Mouse (Mus musculus) embryonic facial prominence, embryonic 13.5 days (tissue): ENCODE results near the gene Olfr523. TPM values are rescaled to one million over a fixed set of nuclear protein-coding genes. Genes with fewer than 3 reads are reported as not detected.

Experiments used
- ATAC-seq: fragments of 200-750 bp; cut with Nextera tagmentation; 2 replicates; pipeline ENCODE4 v1.8.0; 2017; ENCODE audit warnings: low read depth; ENCODE audit not compliant: insufficient number of reproducible peaks, insufficient read depth, low FRiP score, low TSS enrichment
- H3K27ac ChIP-seq: fragments of 300-500 bp; sonication (generic); 2 replicates; pipeline ENCODE4 v1.5.1; 2015; ENCODE audit warnings: moderate library complexity, mild to moderate bottlenecking, inconsistent platforms
- H3K27me3 ChIP-seq: fragments of 300-500 bp; sonication (generic); 2 replicates; pipeline ENCODE4 v1.6.1; 2015; ENCODE audit warnings: mild to moderate bottlenecking, inconsistent platforms
- H3K36me3 ChIP-seq: fragments of 300-500 bp; sonication (generic); 2 replicates; pipeline ENCODE4 v1.6.1; 2015; ENCODE audit warnings: mild to moderate bottlenecking, inconsistent platforms
- H3K4me1 ChIP-seq: fragments of 300-500 bp; sonication (generic); 2 replicates; pipeline ENCODE4 v1.6.1; 2015; ENCODE audit warnings: inconsistent platforms
- H3K4me2 ChIP-seq: fragments of 300-500 bp; sonication (generic); 2 replicates; pipeline ENCODE4 v1.6.1; 2015; ENCODE audit warnings: moderate library complexity, mild to moderate bottlenecking, inconsistent platforms
- H3K4me3 ChIP-seq: fragments of 300-500 bp; sonication (generic); 2 replicates; pipeline ENCODE4 v1.5.1; 2015; ENCODE audit warnings: mild to moderate bottlenecking, inconsistent platforms
- H3K9ac ChIP-seq: fragments of 300-500 bp; sonication (generic); 2 replicates; pipeline ENCODE4 v1.6.1; 2015; ENCODE audit warnings: mild to moderate bottlenecking, inconsistent platforms
- H3K9me3 ChIP-seq: fragments of 300-500 bp; sonication (generic); 2 replicates; pipeline ENCODE4 v1.6.1; 2016; ENCODE audit warnings: inconsistent platforms
- WGBS: fragments of 180-500 bp; shearing (Covaris S2); methylation state at CpG from one replicate; pipeline ENCODE4 v1.1.7; 2015; ENCODE audit warnings: mixed read lengths; 5-methylcytosine and 5-hydroxymethylcytosine counted together
- polyA plus RNA-seq: library from polyadenylated mRNA; unstranded; fragments of >200 nt; fragmentation: Nextera tagmentation; extraction: Ambion mirVana; gene quantifications from 2 replicates; pipeline ENCODE4 v1.2.1, GENCODE M21; 2015

The Olfr523 gene
- polyA plus RNA-seq, 1 experiment from 2014 or later: not detected

DNA sequence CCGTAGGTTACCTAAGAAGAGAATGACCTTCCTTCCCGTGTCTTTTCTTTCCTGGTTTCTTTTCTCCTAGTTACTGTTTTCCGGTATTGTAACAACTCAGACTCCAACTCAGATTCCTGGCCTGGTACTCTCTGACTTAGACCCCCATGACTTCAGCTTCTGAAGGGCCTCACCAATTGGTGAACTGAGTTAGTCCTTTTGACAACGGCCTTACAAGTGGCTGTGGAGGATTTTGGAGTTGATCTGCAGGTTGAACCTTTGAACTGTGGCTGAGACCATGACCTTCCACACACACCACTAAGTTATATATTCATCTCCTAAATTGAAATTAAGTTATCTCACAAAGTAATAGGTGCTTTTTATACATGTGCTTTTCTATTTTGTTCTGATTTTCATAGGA, 11.2 kb downstream of the Olfr523 start:
- H3K9me3 ChIP-seq: no peaks in the 10 kb centered on the region
- no peak overlapping the region for H3K27ac ChIP-seq
- H3K36me3 ChIP-seq: no peaks in the 10 kb centered on the region
- H3K4me2 ChIP-seq: no peak overlapping the region
- ATAC-seq: no peak
- H3K27me3 ChIP-seq: no peaks in the 10 kb centered on the region
- whole genome bisulfite sequencing: 88% methylated on average over 4 of the region's 4 CpGs
- no peak overlapping the region for H3K9ac ChIP-seq
- no peaks in the 10 kb centered on the region for H3K4me1 ChIP-seq
- no peak overlapping the region for H3K4me3 ChIP-seq

DNA sequence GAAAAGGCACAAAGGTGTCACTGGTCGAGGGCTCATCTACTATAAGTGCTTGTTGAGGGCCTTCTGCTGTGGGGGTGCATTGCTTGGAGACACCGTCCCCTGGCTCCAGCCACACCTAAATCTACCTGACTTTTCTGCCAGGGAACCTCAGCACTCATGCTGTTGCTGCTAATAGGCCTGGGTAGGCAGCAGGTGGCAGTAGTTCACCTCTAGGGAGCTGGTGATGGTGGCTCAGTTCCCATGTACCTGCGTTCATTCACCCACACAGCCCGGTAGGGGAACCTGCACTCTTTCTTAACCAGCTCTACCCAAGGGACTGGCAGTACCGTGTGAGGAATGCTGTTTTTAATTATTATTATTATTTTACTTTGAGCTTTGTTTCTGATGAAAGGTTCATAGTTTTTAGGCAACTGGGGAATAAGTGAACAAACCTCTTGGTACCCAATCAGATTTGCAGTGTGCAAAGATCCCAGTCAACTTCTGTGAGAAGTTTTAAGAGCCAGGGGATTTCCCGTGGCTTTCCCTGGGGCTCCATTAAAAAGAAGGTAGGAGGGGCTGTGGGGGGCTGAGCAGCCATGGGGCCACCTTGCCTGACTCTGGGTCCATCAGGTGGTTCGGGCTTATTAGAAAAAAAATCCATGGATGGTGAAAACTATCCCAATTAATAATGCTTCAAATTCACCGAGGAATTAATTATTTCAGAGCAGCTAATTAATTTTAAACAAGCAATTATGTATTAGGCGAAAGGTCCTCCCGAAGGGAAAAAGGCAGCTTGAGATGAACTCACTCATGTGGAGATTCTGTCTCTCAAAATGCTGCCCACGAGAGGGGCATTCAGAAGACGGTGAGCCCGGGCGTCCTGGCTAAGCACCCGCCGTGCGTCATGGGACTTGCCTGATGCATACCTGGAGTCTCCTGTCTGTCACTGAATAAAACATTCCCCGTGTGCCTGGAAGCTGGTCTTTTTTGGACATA, 13.9 kb downstream of the Olfr523 start:
- Histone ChIP-seq H3K27ac (no peak overlapping the region), H3K4me2 (no peak overlapping the region), H3K9ac (no peak overlapping the region), H3K27me3 (no peaks in the 10 kb centered on the region), H3K4me3 (no peak overlapping the region), H3K9me3 (no peaks in the 10 kb centered on the region), H3K4me1 (no peaks in the 10 kb centered on the region), H3K36me3 (no peaks in the 10 kb centered on the region)
- WGBS: 64% methylated on average over 18 of the region's 18 CpGs
- ATAC-seq: 0 out of 2 replicates have a peak, but pooled peaks have one; percentile 26

DNA sequence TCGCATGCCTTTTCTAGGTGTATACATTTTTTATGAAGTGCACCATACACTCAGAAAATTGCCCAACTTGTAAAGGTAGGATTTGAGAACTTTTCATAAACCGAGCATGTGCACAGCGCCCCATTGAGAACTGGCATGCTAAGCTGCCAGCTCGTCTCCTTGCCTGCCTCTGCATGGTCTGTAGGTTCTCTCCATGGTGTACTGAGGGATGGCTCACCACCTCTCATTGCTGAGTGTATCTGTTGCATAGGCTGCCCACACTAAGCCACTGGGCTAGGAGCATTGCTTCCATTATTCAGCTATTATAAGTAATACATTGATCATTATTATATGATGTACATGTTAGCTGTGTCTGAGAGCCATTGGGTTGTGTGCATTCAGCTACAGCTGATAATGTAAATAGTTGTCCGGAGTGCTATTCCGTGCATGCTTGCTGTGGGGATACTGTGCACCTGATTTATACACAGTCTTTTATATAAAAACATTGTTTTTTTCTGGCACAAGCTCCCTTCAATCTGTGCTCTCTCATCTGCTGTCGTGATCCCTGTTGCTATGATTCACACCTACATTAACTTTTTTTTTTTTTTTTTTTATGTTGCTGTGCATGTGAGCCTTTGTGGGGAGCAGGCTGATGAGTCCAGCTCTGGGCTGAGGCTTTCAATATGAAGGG, 14.8 kb downstream of the Olfr523 start:
- H3K36me3 ChIP-seq: no peaks in the 10 kb centered on the region

DNA sequence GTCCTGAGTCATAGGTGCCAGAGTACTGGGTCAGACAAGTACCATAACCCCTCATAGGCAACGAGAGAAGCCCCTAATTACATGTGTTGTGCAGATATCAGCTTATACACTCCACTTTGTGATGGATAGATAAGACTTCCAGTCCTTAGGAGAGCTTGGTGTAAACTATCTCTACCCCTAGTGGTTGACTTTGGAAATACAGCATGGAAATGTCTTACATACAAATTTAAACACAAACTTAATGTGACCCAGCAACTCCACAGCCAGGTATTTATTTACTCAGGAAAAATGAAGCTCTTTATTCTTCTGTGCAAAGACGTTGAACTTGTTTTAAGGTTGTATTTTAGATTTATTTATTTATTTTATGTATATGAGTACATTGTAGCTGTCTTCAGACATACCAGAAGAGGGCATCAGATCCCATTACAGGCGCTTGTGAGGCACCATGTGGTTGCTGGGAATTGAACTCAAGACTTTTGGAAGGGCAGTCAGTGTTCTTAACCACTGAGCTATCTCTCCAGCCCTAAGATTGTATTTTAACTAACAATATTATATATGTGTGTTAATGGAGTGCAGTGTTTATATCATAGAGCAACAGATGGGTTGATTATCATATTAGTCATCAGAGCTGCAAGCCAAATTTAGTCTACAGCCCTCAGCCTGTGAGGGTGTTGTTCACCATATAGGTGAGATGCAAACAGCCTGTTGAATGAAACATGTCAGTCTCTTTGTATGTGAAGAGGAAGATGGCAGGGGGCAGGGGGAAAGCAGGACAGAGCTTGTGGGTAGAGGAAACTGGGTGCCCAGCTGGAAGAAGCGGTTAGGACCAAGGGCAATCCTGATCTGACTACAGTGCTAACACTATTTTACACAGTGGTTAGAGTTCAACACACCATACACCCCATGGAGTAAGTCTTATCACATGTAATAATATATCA, 15.6 kb downstream of the Olfr523 start:
- Histone ChIP-seq H3K27ac (no peak overlapping the region), H3K27me3 (no peaks in the 10 kb centered on the region), H3K9ac (no peak overlapping the region), H3K36me3 (no peaks in the 10 kb centered on the region), H3K4me2 (no peak overlapping the region), H3K4me1 (no peaks in the 10 kb centered on the region), H3K4me3 (no peak overlapping the region), H3K9me3 (no peaks in the 10 kb centered on the region)
- 53% methylated on average over 4 of the region's 4 CpGs for WGBS
- ATAC-seq: no peak

More for the DNA sequence above, 14.8 kb downstream of the Olfr523 start:
- WGBS: 81% methylated on average over 7 of the region's 7 CpGs
- no peak overlapping the region for H3K4me2 ChIP-seq
- H3K27me3 ChIP-seq: no peaks in the 10 kb centered on the region
- no peak for ATAC-seq
- H3K9ac ChIP-seq: no peak overlapping the region
- no peaks in the 10 kb centered on the region for H3K9me3 ChIP-seq
- H3K4me1 ChIP-seq: no peaks in the 10 kb centered on the region
- no peak overlapping the region for H3K27ac ChIP-seq
- H3K4me3 ChIP-seq: no peak overlapping the region

DNA sequence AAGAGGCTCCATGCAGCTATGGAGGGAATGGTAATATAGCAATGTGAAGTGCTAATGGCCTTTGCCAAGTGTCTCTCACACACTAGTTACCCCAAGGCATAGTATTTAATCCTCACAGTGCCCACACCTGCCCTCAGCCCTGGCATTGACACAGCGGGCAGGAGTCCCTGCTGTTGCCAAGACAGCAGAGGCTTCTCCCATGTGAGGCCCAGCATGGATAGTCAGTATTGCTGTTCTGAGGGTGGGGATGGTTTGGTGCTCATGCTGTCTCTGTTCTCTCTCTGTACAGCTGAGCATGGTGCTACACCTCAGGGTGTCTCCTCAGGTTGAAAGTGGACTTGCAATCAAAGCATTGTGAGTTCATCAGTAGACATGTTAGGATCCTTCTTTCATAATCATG, 17.4 kb downstream of the Olfr523 start:
- H3K4me1 ChIP-seq: no peaks in the 10 kb centered on the region
- no peak overlapping the region for H3K27ac ChIP-seq
- H3K4me3 ChIP-seq: no peak overlapping the region
- no peaks in the 10 kb centered on the region for H3K36me3 ChIP-seq
- no peak for ATAC-seq
- no peak overlapping the region for H3K9ac ChIP-seq
- H3K27me3 ChIP-seq: no peaks in the 10 kb centered on the region
- no peaks in the 10 kb centered on the region for H3K9me3 ChIP-seq
- H3K4me2 ChIP-seq: no peak overlapping the region
- 81% methylated on average over 1 of the region's 1 CpGs for WGBS

DNA sequence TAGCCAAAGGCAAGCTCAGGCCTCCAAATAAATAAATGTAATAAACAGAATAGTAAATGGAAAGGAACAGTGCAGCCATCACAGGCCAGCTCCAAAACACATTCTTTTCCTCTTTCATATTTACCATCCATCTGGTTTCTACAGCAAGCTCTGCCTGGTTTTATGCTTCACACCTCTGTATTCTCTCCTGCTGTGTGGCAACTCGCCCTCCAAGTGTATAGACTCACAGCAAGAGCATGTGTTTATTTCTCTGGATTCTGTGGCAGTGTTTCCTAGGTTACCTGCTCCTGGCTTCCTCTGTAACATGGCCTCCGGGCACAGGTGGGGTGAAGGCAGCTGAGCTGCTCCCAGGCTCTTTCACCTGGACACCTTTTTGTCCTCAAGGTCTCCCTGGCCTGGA, 19.4 kb downstream of the Olfr523 start:
- Histone ChIP-seq H3K27me3 (no peaks in the 10 kb centered on the region), H3K9me3 (no peaks in the 10 kb centered on the region), H3K4me3 (no peak overlapping the region), H3K36me3 (no peaks in the 10 kb centered on the region), H3K4me1 (no peaks in the 10 kb centered on the region), H3K27ac (no peak overlapping the region), H3K4me2 (no peak overlapping the region), H3K9ac (no peak overlapping the region)
- WGBS: 64% methylated on average over 2 of the region's 2 CpGs
- no peak for ATAC-seq

DNA sequence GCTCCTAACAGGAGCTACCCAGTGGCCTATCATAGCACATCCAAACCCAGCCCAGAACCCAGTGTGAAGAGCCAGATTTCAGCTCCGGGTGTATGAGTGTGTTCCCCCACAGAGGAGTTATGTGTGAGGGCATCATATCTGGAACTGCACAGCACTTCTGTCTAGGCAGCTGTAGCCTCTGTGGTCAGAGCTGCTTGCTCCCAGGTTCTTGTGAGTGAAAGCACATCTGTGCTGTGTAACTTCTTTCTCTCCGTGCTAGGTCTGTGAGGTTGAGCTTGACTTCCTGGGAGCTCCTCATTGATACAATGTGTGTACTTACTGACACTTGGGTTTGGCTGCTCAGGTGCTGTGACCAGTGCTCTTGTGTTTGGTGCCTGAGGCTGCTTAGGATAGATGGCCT, 19.8 kb downstream of the Olfr523 start:
- Histone ChIP-seq H3K36me3 (no peaks in the 10 kb centered on the region), H3K4me3 (no peak overlapping the region), H3K9me3 (no peaks in the 10 kb centered on the region), H3K27me3 (no peaks in the 10 kb centered on the region), H3K4me2 (no peak overlapping the region), H3K9ac (no peak overlapping the region), H3K27ac (no peak overlapping the region), H3K4me1 (no peaks in the 10 kb centered on the region)
- ATAC-seq: no peak
- WGBS: 79% methylated on average over 2 of the region's 2 CpGs

DNA sequence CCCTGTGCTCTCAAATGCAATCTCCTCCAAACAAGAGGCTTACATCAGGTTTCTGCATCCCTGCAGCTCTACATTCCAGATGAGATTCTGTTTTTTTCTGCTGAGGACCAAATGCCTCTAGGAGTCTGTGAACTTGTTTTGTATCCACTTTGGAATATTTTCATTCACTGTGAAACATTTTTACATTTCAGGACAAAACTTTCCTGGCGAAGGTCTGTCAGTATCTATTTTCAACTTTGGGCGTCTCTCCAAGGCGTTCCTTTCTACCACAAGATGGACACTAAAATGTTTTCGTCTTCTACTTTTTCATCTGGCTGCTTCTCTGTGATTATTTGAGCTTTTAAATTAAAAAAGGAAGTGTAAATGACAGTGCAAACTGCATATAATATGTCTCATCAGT, 21.0 kb downstream of the Olfr523 start:
- no peak overlapping the region for H3K4me3 ChIP-seq
- no peak for ATAC-seq
- no peak overlapping the region for H3K27ac ChIP-seq
- H3K27me3 ChIP-seq: no peaks in the 10 kb centered on the region
- no peak overlapping the region for H3K4me2 ChIP-seq
- WGBS: 83% methylated on average over 4 of the region's 4 CpGs
- H3K36me3 ChIP-seq: no peaks in the 10 kb centered on the region
- H3K9me3 ChIP-seq: no peaks in the 10 kb centered on the region
- H3K9ac ChIP-seq: no peak overlapping the region
- no peaks in the 10 kb centered on the region for H3K4me1 ChIP-seq

DNA sequence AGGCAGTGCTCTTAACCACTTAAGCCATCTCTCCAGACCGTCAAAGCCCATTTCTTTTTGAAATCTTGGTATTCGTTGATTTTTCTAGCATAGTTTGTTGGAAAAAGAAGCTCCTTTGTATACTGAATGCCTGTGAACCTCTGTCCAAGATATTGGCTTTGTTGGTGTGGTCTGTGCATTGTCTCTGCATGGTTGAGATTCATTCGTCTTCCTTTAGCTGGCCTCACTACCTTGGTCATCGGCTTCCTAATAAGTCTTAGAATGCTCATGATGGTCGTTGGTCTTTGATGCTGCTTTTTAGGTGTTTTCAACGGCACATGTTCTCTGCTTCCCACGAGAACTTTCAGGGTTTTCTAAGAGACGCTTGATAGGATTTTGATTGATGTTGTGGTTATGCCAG, 23.0 kb downstream of the Olfr523 start:
- H3K4me1 ChIP-seq: no peaks in the 10 kb centered on the region
- 72% methylated on average over 8 of the region's 8 CpGs for WGBS
- no peak overlapping the region for H3K4me2 ChIP-seq
- H3K36me3 ChIP-seq: no peaks in the 10 kb centered on the region
- no peak for ATAC-seq
- H3K27ac ChIP-seq: no peak overlapping the region
- H3K9ac ChIP-seq: no peak overlapping the region
- no peaks in the 10 kb centered on the region for H3K9me3 ChIP-seq
- no peaks in the 10 kb centered on the region for H3K27me3 ChIP-seq
- no peak overlapping the region for H3K4me3 ChIP-seq

DNA sequence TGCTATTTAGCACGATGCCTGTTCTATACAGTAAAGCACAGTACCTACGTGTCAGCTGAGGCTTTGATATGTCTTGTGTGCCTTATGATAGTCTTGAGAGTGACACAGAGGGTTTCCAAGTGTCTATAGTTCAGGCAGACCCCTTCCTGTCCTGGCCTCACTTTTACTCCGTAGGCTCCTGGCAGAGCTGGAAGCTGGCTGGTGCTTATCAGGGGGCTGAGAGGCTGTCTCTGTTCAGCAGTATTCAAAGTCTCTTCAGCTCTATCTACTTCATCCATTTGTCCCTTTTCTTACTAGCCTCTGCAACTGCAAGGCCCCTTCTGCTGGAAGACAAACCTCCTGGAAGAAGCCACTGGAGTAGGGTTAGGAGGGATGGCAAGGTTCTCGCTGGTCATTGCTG, 28.1 kb downstream of the Olfr523 start:
- Histone ChIP-seq H3K27ac (no peak overlapping the region), H3K4me2 (no peak overlapping the region), H3K4me1 (no peaks in the 10 kb centered on the region), H3K9ac (no peak overlapping the region), H3K27me3 (no peaks in the 10 kb centered on the region), H3K36me3 (no peaks in the 10 kb centered on the region), H3K9me3 (no peaks in the 10 kb centered on the region), H3K4me3 (no peak overlapping the region)
- WGBS: 88% methylated on average over 4 of the region's 4 CpGs
- ATAC-seq: no peak

DNA sequence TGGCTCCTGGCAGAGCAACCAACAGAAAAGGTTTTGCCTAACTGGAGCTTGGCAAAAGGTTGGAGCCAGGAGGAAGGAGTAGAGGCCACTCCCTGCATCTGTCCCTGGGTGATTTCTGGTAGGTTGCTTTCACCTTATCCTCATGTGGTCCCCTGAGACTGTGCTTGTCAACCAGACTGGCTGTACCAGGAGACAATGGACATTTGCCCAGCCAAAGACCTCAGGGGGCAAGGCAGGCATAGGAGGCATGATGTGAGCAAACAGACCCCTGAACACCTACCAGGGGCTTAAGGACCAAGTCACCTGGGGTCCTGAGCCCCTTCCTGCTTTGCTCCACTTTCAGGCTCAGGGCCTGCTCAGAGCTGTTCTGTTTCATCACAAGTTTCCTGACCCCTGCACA, 32.8 kb downstream of the Olfr523 start, which contains the start of gene Olfr524:
Olfr524 (minus strand) TSS at position 101 of the 400 bp plus-strand sequence.
- no peak within 1 kb of the TSS for H3K9ac ChIP-seq
- H3K36me3 ChIP-seq: no peaks in the 10 kb centered on the region
- no peak within 1 kb of the TSS for H3K4me2 ChIP-seq
- no peaks in the 10 kb centered on the region for H3K9me3 ChIP-seq
- no peak for ATAC-seq
- H3K27ac ChIP-seq: no peak within 1 kb of the TSS
- no peaks in the 10 kb centered on the region for H3K27me3 ChIP-seq
- H3K4me3 ChIP-seq: no peak within 1 kb of the TSS
- no peaks in the 10 kb centered on the region for H3K4me1 ChIP-seq
